Mouse (Mus musculus) gastrocnemius, postnatal 36 days (tissue): Measurements from ENCODE around the gene Masp1. TPM values are rescaled to one million over a fixed set of nuclear protein-coding genes. Genes with fewer than 3 reads are reported as not detected.
A peak's percentile ranks its signal among the peaks of the same experiment; 100 is the strongest.

Experiments
- DNase-seq, 2 experiments: peaks; one replicate each; pipeline ENCODE4 v3.0.0; 2022
- intact Hi-C: fragments of 180-260 bp; cut with DNase I; formaldehyde crosslinking; loops from one replicate; pipeline ENCODE4 v1.15.1; 2025
- total RNA-seq, 2 experiments: library from RNA; stranded (reverse); gene quantifications; 2 replicates each; pipeline ENCODE4 v1.2.3; 2021

Gene Masp1
- total RNA-seq, 2 experiments from 2014 or later = 15.4 to 15.8 TPM

DNA sequence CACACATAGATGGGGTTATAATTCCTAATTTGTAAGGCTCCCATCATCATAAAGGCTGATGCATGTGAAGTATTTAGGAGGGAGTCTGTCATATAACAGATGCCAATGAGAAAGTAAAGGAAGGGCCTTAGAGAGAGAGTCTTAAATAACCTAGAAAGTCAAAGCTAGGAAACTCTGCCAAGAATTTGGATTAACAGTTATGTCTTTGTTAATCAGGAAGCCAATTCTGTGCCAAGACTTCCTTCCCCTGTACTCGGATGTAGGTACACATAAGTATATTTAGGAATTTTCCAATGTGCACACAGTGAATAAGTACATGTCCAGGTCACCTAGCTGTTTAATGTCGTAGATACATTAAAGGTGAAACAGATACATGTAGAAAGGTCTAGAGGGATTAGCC lies 4.0 kb downstream of the Masp1 start:
- no peak for DNase-seq
- intact Hi-C loops = no loop called here

DNA sequence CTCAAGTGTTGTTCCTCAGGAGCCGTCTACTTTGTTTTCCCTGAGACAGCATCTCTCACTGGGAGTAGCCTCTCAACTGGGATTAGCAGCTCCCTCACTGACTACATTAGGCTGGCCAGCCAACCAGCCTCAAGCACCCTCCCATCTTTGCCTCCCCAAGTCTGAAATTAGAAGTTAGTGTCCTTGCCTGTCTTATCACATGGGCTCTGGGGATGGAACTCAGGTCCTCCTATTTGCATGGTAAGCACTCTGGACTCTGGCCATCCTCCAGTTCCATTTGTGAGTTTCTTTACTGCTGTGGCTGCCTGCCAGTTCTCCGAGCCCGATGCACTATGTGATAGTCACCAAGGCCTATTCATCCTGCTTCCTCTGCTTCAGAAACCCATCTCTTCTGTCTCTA lies 4.8 kb downstream of the Masp1 start:
- intact Hi-C loops = no loop called here

DNA sequence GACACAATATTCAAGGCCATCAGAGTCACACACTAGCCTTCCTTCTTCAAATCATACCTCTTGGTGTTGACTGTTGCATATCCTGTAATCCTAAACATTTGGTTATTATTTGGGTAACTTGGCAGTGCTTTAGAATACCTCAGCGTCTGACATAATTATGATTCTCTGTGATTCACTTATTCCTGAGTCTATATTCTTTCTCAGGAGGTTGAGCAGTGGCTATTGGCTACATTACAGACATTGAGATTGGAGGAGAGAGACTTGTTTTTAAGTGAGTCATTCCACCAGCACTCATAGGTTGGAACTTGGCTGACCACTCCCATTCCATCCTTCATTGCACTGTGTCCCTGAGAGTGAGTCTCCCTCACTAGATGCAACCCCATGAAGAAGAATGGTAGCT lies 7.2 kb downstream of the Masp1 start:
- DNase-seq = no peak
- intact Hi-C loops = no loop called here

More for the DNA sequence above, 4.8 kb downstream of the Masp1 start:
- DNase-seq = peak in 1 of 2 experiments; percentile 56

DNA sequence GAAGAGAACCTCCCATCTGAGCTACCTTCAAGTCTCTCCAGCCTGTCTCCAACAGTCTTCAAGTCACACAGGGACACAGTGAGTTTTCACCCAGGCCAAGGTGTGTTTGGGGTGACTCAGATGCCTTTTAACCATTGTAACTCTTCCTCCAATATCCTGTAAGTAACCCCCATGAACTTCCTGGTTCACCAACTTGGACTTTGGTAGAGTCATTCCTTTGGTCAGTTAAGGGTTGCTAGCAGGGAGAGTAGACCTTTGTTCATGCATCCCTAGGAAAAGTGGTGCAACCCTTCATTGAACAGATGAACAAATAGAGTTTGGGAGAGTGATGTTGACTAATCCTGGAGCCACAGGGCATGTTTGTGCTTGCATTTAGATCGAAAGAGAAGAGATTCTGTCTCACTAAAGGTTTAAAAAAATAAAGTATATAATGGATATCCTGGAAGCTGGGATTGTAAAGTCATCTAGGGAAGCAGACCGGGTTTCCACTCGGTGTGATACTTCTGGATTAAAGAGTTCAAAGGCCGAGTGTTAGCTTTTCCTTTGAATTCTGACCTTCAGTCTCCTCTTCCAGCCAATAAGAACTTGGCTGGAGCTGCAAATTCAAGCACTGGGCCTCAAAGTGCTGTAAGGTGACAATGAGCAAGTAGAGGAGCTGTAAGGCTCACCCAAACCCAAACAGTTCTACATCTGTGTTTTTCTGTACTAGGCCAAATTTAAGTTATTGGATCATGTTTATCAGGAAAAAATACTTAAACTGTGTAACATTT lies 9.3 kb downstream of the Masp1 start:
- intact Hi-C loops = no loop called here
- no peak for DNase-seq

DNA sequence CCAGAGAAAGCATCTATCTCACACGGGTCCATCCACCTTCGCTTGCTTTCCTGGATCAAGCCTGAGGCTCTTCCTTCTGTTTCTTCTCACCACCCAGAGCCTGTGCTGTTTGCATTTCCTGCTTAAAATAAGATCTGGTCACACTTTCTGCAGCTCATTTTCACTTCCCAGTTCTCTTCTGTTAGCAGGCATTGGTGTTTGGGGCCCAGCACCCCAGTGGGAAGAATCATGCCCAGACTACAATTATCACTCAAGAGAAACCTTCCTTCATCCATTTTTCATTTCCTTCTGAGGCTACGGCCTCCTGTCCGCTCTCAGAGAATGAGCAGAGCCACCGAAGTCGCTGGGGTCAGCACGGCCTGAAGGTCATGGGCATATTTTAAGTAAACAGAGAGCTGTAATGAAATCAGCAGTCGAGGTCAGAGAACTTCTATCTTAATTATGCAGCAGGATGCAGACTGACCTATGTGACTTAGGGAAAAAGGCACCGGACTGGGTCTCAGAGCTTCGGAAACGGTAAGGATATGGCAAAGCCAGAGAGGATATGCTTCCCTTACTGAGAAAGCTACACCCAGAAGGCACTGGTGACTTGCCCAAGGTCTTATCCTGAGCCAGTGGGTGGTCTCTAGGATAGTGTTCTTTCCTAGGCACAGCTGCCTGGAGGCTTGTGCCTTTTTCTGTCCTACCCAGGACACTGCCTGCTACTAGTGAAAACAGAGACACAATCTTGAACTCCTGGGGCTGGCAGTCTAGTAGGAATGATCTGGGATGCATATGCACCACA lies 14.5 kb downstream of the Masp1 start:
- intact Hi-C loops = no loop called here
- DNase-seq = no peak

DNA sequence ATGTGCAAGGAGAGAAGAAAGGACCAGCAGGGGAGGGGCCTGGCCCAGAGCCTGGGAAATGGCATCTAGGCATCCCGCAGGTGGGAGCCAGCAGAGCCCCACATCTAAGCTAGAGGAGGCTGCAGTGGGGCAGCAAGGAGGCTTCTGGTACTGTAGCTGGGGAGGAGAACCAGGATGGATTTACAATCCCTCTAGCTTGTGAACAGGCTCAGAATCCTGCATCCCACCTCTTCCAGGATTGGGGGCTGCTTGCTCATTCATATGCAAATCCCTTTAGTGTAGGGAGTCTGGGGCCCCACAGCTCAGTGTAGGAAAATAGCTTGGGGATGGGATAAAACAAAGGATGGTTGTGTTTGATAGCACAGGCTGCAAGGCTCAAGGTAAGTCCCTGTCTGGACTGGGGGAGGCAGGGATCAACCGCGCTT lies 16.3 kb downstream of the Masp1 start:
- intact Hi-C loops = no loop called here
- DNase-seq = no peak

DNA sequence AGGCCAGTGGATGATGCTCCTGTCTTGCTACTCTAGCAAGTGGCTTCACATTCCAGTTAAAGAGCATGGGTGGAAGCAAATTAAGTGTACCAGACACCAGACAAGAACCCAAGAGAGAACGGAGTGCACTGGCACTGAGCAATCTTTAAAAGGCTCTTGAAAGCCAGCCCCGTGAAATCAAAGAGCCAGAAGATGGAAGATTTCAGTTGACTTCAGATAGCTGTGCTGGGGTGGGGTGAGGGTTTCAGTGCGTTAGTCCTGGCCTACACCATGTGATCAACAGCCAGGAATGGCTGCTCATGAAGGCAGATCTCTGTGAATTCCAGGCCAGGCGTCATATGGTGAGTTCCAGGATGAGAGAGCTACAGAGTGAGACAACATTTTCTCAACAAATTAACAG lies 17.3 kb downstream of the Masp1 start:
- no peak for DNase-seq
- intact Hi-C loops = no loop called here

DNA sequence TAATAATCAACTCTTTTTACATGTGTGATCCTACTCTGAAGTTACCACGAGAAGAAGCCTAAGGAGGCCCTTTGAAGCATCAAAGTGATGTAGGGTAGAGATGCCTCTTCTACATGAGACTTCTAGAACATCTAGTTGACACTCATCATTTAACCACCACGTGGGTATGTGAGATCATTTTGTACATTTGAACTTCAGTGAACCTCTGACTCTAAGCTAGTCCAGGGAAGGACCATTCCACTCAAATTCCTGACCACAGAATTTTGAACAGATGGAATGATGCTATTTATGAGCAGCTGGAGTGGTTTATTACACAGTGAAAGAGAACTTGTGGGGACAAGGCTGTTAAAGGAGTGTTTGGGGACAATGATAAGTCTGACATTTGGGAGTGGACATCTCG lies 18.1 kb downstream of the Masp1 start:
- no peak for DNase-seq
- intact Hi-C loops = no loop called here

DNA sequence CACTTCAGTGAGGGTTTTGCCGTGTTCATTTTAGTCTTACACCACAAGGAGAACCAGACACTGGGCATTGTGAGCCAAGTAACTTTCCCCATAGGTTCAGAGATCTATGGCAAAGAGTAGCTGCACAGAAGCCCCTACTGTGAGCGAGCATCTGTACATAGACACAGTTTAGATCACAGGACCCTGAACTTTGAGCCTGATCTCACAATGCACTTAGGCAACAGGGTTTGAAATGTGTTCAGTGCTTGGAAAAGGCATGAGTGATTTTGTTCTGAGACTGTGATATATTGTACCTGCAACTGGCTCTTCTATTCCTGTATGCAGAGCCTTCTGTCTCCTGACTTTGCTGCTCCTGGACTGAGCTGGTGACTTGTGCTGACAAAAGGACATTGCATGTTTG lies 19.3 kb downstream of the Masp1 start:
- intact Hi-C loops = no loop called here
- DNase-seq = no peak

DNA sequence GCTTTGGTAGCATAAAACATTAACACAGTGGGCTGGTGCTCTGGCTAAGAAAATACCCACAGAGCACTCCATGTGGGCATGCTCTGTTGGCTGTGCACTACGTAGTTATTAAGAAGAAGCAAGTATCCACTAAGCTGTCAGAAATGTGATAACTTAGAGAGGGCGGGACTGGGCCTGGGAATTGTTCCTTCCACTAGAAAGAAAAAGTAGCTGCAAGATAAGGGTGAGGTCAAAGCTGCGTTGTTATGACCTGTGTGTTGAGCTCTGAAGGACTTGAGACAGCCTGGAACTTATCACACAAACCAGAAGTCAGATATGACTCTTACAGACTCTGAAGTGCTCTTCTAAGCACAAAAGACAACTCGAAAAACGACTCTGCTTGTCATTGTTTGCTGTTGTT lies 20.1 kb downstream of the Masp1 start:
- intact Hi-C loops = no loop called here
- no peak for DNase-seq

DNA sequence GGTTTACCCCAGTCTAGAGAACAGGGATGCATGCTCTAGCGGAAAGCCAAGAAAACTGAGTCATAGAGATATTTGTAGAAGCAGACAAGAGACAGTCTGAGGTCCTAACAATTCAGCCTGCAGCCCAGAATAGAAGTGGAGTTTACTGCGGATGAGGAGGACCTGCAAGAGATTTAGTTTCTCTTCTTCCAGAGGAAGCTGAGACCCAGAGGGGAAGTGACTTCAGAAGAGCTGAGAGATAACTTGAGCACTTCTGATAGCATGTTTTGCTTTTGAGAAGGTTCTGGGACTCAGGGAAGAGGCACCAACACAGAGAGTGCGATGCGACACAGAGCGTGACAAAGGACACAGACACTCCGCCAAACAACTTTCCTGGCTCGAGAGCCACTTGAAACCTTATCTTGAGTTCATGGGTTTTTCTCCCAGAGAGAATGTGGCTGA lies 21.9 kb downstream of the Masp1 start:
- intact Hi-C loops = no loop called here
- DNase-seq = no peak

DNA sequence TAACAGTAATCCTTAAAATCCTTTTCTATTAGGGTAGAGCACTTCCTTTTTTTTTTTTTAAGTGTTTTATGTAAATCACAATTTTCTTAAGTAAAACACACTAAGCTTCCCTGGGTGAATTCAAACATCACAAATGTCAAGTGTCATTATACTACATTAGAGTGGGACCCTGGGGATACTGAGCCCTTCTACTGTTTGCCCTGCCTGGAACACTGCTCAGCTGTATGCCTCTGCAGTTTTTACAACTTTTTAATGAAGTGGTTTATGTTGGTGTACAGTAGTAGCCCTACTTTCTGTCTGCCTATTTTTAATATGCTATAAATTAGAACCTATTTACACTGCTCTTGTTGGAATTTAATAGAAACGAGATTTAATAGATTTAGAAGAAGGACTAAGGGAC lies 22.7 kb downstream of the Masp1 start:
- DNase-seq = no peak
- intact Hi-C loops = no loop called here

DNA sequence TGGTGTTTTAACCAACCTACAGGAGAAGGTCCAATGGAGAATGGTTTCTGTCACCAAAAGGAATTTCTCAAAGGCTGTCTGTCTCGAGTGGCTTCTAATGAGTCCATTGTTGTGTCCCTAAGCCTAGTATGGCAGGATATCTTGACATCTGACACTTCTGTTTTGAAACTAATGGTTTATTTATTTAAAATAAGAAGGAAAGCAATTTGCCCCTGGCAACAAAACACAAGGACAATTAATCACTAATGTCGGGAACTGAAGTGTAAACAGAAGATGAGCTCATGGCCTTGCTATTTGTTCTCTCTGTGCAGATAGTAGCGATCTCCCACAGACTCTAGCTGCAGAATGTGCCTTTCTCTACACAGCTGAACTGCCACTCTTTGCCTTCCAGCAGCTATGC lies 23.2 kb downstream of the Masp1 start:
- intact Hi-C loops = no loop called here
- DNase-seq = no peak

DNA sequence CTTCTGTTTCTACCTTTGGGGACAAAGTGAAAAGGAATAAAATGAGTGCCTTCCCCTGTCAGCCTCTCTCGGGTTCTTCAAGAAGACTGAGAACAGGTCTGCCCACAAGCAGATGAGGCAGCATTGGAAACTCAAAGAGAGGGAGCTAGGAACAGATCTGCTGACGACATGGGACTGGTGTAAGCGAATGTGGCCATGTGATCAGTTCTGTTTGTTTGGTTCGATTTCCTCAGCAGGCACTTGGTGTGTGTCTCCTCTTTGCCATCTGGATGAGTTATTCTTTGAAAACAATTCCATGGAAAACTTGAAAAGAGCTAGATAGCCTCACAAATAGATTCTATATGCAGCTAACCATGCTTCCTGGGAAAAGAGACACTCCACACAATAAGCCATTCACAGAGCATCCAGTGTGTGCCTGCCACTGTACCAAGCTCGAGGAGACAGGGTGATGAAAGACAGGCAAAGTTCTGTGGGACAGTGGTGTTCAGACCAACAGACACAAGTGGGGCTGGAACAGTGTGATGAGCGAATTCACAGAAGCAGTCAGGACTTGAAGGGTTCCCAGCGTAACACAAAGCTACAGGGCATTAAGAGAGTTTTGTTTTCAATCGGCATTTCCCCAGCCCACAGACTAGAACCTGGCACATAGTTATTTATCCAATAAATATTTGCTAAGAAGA lies 24.2 kb downstream of the Masp1 start:
- no peak for DNase-seq
- intact Hi-C loops = no loop called here

DNA sequence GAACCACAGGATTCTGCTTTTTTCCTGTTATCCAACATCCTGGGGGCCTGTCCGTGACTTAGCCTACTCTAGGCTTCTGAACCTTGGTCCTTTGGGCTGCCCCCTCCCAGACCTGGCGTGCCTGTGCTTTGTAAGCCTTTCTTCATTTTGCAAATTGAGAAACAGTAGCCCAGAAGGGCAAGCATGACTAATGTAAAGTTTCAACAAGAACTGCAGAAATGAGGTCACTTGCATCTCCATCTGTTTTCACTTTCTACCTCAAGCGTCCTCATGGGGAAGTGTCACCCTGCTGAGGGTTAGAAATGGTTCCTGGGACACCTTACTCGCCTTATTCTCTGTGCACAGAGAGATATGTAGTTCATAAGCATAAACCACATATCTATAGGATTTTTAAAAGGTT lies 27.8 kb downstream of the Masp1 start:
- DNase-seq = no peak
- intact Hi-C loops = no loop called here

DNA sequence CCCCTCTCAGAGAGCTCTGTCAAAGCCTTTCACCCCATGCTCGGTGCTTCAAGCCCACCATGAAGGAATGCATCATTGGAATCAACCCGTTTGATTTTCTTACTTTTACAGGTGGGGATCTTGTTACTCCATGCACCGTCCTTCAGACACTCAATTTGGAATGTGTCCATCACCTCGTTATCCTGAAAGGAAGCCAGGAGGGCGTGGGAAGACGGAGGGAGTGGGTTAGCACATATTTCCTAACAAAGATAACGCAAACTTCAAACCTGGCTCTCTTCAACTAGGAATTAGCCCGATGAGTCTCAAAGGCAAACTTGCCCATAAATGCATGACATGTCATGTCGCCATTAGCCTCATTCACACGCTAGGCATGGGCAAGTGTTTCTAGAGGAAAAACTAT lies 37.3 kb downstream of the Masp1 start:
- DNase-seq = no peak
- intact Hi-C loops = no loop called here

DNA sequence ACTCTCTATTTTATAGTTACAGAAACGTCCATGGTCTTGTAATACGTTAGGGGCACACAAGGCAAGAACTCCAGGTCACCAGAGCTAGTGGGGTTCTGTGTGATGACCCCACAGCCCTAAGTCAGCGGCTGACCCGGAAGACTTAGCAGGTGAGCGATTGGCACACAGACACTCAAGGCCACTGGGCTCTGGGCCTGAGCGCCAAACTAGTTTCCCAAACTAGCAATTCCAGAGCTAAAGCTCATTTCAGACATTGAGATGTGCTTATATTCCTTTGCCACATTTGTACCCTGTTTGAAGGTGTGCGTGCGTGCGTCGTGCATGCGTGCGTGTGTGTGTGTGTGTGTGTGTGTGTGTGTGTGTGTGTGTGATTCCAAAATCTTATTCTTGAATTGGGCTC lies 37.8 kb downstream of the Masp1 start:
- intact Hi-C loops = no loop called here
- DNase-seq = no peak

DNA sequence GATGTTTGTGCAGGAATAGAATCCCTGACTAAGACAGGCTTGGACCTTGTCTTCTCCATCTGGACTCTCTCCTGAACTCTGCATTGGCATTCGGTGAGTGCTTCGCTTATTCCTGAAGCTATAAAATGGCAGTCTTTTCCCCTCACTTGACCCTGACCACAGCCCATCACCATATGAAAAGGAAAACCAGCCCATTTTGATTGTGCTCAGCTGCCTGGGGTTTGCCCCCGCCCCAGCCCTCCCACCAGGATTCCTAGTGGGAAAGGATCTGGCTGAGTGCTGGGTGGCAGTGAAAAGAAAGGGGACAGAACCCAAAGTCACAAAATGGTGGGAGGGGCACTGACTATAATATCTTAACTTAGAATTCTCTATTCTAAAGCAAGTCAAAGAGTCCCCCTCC lies 38.4 kb downstream of the Masp1 start:
- intact Hi-C loops = no loop called here

DNA sequence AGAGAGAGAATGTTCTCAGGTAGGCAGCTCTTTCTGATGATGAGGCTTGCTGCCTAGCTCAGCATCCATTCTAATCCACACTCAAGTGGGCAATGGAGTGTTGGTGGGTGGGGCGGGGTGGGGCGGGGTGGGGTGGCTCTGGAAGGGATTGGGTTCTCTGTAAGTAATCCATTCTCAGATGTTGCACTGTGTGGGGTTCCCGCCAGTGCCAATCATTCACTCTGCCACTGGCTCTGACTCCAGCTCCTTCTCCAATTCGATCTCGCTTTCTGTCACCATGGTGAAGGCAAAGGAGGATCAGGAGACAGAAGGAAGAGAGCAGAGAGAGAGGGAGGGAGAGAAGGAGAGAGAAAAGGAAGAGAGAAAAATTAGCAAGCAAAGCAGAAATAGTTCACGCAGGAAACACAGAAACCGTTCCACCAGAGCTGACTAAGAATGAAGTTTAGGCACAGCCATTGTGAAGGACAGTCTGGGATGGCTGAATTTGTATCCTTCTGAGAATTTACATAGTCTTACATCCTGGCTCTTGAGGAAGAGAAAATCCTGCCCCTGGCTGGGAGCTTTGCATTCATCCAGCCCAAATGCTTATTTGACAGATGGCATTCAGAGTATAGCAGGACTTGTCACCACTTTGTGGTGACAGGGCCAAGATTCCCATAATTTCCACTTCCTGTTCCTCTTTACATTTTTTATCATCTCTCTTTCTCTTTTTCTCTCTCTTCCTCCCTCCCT lies 40.6 kb downstream of the Masp1 start:
- no peak for DNase-seq
- intact Hi-C loops = no loop called here

More for the DNA sequence above, 38.4 kb downstream of the Masp1 start:
- DNase-seq = no peak

DNA sequence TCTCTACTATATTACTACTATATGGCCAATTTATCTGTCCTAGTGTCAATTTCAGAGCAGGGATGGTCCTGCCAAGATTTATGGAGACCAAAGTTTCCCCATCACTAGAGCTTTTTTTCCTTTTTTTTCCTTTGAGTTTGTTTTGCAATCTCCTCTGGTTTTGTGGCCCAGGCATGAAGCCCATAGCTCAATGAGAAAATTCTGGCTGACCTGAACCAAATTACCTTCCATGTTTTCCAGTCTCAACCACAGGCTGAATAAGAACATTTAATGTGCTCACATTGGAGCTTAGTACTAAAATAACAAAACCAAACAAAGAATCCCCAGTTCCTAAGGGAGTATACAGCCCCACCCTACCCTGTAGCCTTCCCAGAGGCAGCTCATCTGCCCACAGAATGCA lies 44.0 kb downstream of the Masp1 start:
- intact Hi-C loops = no loop called here

DNA sequence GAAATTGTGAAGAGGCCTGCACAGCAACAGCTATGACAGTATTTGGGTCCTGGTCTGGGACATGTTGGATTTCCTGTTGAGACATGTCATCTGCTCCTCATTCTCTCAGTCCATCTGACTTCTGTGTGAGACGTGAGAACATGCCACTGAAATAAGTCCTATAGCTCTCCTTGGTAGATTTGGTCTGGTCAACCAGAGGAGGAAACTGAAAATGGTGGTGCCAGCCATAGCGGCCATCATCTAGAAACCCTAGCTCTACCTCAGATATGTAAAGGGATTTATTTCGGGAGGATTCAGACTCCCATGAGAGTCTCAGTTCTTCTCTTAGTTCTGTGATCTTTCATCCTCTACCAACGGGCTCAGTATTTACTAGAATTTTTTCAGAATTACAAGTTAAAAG lies 45.0 kb downstream of the Masp1 start:
- no peak for DNase-seq
- intact Hi-C loops = no loop called here

More for the DNA sequence above, 44.0 kb downstream of the Masp1 start:
- no peak for DNase-seq
